Mouse (Mus musculus): ENCODE data around the gene Kif13a. TPM values are rescaled to one million over a fixed set of nuclear protein-coding genes. Genes with fewer than 3 reads are reported as not detected.

Kif13a gene
- total RNA-seq, 2 experiments from 2014 or later: 17.8 to 19.0 TPM

GRCm38 (mm10) chr13:46726288-46727037 lies 203.2 kb downstream of the Kif13a start:
- no peak for DNase-seq

- DNase-seq: no peak
These were observed 204.4 kb downstream of the Kif13a start for GRCm38 (mm10) chr13:46725227-46725626.

- DNase-seq: no peak
These were observed 205.3 kb downstream of the Kif13a start for GRCm38 (mm10) chr13:46724371-46724770.

DNA sequence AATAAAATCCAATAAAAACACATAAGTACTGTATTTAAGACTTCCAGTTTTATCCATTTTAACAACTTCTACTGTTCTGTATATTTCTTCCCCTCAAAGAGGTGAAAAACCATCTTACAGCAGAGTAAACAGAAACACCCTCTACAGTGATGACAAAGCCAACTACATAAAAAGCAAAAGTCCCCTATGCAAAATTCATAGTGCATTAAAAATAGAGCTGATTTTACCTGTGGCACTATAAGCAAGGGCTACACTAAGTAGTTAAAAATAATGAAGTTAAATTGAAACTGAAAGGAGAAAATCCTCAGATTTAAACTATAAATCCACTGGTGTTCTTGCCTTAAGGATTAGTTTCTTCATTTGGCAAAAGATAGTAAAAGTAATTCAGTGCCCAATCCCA lies 208.7 kb downstream of the Kif13a start:
- DNase-seq: no peak

- DNase-seq: no peak
These were observed 210.7 kb downstream of the Kif13a start for GRCm38 (mm10) chr13:46718893-46719400.

DNA sequence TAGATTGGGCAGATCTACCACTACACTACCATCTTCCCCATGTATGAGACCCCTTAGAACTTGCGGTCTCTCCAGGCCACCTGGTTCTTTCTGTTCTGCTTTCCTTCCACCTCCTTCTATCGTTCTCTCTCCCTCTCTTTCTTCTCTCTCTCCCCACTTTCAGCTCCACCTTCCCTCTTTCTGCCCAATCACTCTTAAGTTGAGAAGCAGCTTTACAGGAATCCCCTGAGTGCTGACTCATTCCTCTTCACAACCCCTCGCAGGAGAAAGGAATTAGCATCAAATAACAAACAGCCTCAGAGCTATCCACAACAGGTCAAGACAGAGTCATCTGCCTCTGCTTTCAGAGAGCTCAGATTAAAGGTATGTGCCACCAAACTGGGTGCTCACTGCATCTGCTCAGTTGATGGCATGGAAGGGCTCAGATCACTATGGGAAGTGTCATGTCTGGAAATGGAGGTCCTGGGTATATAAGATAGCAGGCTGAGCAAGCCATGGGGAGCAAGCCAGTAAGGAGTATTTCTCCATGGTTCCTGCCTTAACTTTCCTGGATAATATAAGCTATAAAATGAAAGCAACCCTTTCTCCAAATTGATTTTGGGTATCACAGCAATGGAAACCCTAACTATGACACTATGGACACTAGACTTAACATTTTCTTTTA lies 213.6 kb downstream of the Kif13a start:
- no peak for DNase-seq

DNA sequence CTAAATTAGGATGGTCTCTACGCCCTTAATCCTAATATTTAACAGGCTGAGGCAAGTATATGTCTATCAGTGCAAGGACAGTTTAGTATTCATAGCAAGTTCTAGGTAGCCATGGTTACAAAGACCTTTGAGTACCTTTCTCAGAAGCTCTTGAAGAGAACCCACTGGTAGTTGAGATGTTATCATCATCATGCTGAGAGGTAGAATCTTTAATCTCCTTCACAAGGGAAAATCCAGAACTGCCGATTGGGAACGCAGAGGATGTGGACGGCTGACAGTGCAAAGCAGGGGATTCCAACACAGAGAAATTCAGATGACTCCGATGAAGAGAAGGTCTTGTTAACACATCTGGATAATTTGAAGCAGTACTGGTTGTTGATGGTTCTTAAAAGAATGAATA lies 216.2 kb downstream of the Kif13a start:
- no peak for DNase-seq

DNA sequence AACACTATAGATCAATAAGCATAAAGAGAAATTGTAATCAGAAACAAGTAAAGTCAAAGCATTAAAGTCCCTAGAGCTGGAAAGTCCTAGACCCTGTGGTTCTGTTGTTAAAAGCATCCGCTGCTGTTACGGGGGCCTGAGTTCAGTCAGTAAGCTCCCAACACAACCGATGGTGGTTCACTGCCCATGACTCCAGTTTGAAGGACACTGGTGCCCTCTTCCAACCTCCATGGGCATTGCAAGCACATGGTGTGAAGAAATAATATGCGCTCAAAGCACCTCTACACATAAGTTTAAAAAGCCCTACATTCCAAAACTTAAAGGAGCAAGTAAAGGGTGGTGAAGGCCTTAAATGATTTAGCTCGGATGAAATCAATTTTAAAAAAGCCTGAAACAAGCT lies 226.5 kb downstream of the Kif13a start:
- DNase-seq: no peak

DNA sequence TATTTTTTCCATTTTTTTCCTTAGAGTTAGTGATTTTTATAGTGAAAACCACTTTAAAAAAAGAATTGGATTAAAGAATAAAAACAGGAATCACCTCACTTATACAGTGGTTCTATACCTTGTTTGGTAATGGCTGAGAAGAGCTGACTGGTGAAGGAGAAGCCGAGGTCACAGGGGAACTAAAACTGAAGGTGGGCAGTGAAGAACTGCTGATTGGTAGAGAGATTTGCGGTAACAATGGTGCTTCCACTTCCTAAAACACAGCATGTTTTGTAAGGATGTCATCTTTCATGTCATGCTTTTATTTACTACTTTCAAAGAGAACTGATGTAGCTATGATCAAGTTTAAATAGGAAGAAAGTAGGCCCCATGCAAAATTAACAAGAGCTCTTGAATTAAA lies 228.2 kb downstream of the Kif13a start:
- DNase-seq: no peak

- no peak for DNase-seq
These were observed 230.3 kb downstream of the Kif13a start for GRCm38 (mm10) chr13:46699372-46699771.

Other genes starting within 250 kb of the Kif13a start
- gene Nup153, start 201.9 kb downstream of the Kif13a start, total RNA-seq (2021): 10 to 100 TPM; 48.8 to 59.2 TPM
- gene Nhlrc1, start 85.0 kb upstream of the Kif13a start, total RNA-seq (2021): 10 to 100 TPM; 18.9 to 19.5 TPM
- gene Kdm1b, start 113.6 kb upstream of the Kif13a start, total RNA-seq (2021): 10 to 100 TPM in 1 of 2 experiments, 1 to 10 TPM in 1; 9.5 to 10.1 TPM
- 10 to 100 TPM in 1 of 2 experiments, 1 to 10 TPM in 1; 8.4 to 11.8 TPM for gene Tpmt, start 114.9 kb upstream of the Kif13a start, total RNA-seq (2021)
- gene Dek, start 176.3 kb upstream of the Kif13a start, total RNA-seq (2021): 10 to 100 TPM; 45.2 to 48.0 TPM
- 10 to 100 TPM; 10.6 to 11.0 TPM for gene Rnf144b, start 192.8 kb upstream of the Kif13a start, total RNA-seq (2021)

All from layer of hippocampus, postnatal 36 days (tissue).